Mouse (Mus musculus): ENCODE measurements around the gene Hpcal4. TPM values are rescaled to one million over a fixed set of nuclear protein-coding genes. Genes with fewer than 3 reads are reported as not detected.

Hpcal4 gene
- polyA plus RNA-seq, 1 experiment from 2014 or later, result 1.6 TPM

GRCm38 (mm10) chr4:123207337-123207736, 24.3 kb downstream of the Hpcal4 start:
- ATAC-seq (ENCODE audit: extremely low read depth, insufficient number of reproducible peaks, low FRiP score, low TSS enrichment), result no peak
- Histone ChIP-seq H3K9ac (no peak overlapping the region), H3K27me3 (replicated peaks) (peaks cover 69% of the 10 kb centered on the region), H3K4me2 (no peak overlapping the region), H3K4me3 (no peak overlapping the region), H3K27ac (replicated peaks) (no peak overlapping the region), H3K36me3 (no peaks in the 10 kb centered on the region), H3K9me3 (no peaks in the 10 kb centered on the region), H3K4me1 (peaks cover 12% of the 10 kb centered on the region)
- 67% methylated on average over 5 of the region's 5 CpGs for WGBS

GRCm38 (mm10) chr4:123210996-123211395, 28.0 kb downstream of the Hpcal4 start:
- Histone ChIP-seq H3K36me3 (no peaks in the 10 kb centered on the region), H3K27me3 (replicated peaks) (peaks cover 90% of the 10 kb centered on the region), H3K4me3 (no peak overlapping the region), H3K9me3 (no peaks in the 10 kb centered on the region), H3K9ac (no peak overlapping the region), H3K4me1 (no peaks in the 10 kb centered on the region), H3K4me2 (no peak overlapping the region), H3K27ac (replicated peaks) (no peak overlapping the region)
- ATAC-seq (ENCODE audit: extremely low read depth, insufficient number of reproducible peaks, low FRiP score, low TSS enrichment), result no peak
- WGBS, result 56% methylated on average over 8 of the region's 8 CpGs

- Histone ChIP-seq H3K4me1 (no peaks in the 10 kb centered on the region), H3K27me3 (replicated peaks) (peaks cover 88% of the 10 kb centered on the region), H3K4me3 (no peak overlapping the region), H3K9me3 (no peaks in the 10 kb centered on the region), H3K4me2 (no peak overlapping the region), H3K36me3 (no peaks in the 10 kb centered on the region), H3K27ac (replicated peaks) (no peak overlapping the region), H3K9ac (no peak overlapping the region)
- ATAC-seq (ENCODE audit: extremely low read depth, insufficient number of reproducible peaks, low FRiP score, low TSS enrichment), result no peak
- 49% methylated on average over 5 of the region's 5 CpGs for WGBS
Measured at GRCm38 (mm10) chr4:123211453-123211852, 28.4 kb downstream of the Hpcal4 start.

- Histone ChIP-seq H3K4me2 (no peak overlapping the region), H3K4me1 (no peaks in the 10 kb centered on the region), H3K4me3 (no peak overlapping the region), H3K36me3 (no peaks in the 10 kb centered on the region), H3K9me3 (no peaks in the 10 kb centered on the region), H3K9ac (no peak overlapping the region), H3K27me3 (replicated peaks) (peaks cover 83% of the 10 kb centered on the region), H3K27ac (replicated peaks) (no peak overlapping the region)
- ATAC-seq (ENCODE audit: extremely low read depth, insufficient number of reproducible peaks, low FRiP score, low TSS enrichment), result no peak
- WGBS, result 38% methylated on average over 2 of the region's 2 CpGs
Measured at GRCm38 (mm10) chr4:123212330-123212729, 29.3 kb downstream of the Hpcal4 start.

GRCm38 (mm10) chr4:123213975-123214374, 30.9 kb downstream of the Hpcal4 start:
- no peak overlapping the region for H3K4me2 ChIP-seq
- H3K27me3 ChIP-seq (replicated peaks), result peaks cover 83% of the 10 kb centered on the region
- no peak overlapping the region for H3K4me3 ChIP-seq
- WGBS, result 84% methylated on average over 9 of the region's 9 CpGs
- no peak overlapping the region for H3K27ac ChIP-seq (replicated peaks)
- H3K9me3 ChIP-seq, result no peaks in the 10 kb centered on the region
- H3K4me1 ChIP-seq, result no peaks in the 10 kb centered on the region
- no peaks in the 10 kb centered on the region for H3K36me3 ChIP-seq
- H3K9ac ChIP-seq, result no peak overlapping the region
- no peak for ATAC-seq (ENCODE audit: extremely low read depth, insufficient number of reproducible peaks, low FRiP score, low TSS enrichment)

- ATAC-seq (ENCODE audit: extremely low read depth, insufficient number of reproducible peaks, low FRiP score, low TSS enrichment), result no peak
- 73% methylated on average over 1 of the region's 1 CpGs for WGBS
- peaks cover 79% of the 10 kb centered on the region for H3K27me3 ChIP-seq (replicated peaks)
Measured at GRCm38 (mm10) chr4:123215367-123215766, 32.3 kb downstream of the Hpcal4 start.

GRCm38 (mm10) chr4:123216782-123217181, 33.8 kb downstream of the Hpcal4 start:
- H3K27me3 ChIP-seq (replicated peaks), result peaks cover 71% of the 10 kb centered on the region
- no peak for ATAC-seq (ENCODE audit: extremely low read depth, insufficient number of reproducible peaks, low FRiP score, low TSS enrichment)
- no peak overlapping the region for H3K4me2 ChIP-seq
- H3K36me3 ChIP-seq, result no peaks in the 10 kb centered on the region
- H3K27ac ChIP-seq (replicated peaks), result no peak overlapping the region
- no peaks in the 10 kb centered on the region for H3K9me3 ChIP-seq
- H3K9ac ChIP-seq, result no peak overlapping the region
- peaks cover 10% of the 10 kb centered on the region; the same call in 1 of the 2 replicates for H3K4me1 ChIP-seq
- 23% methylated on average over 1 of the region's 1 CpGs for WGBS
- H3K4me3 ChIP-seq, result no peak overlapping the region

More at GRCm38 (mm10) chr4:123215367-123215766, 32.3 kb downstream of the Hpcal4 start:
- Histone ChIP-seq H3K36me3 (no peaks in the 10 kb centered on the region), H3K27ac (replicated peaks) (no peak overlapping the region), H3K4me1 (peaks cover 5% of the 10 kb centered on the region; the same call in 1 of the 2 replicates), H3K9ac (no peak overlapping the region), H3K4me3 (no peak overlapping the region), H3K9me3 (no peaks in the 10 kb centered on the region), H3K4me2 (no peak overlapping the region)

GRCm38 (mm10) chr4:123219720-123220357, 36.8 kb downstream of the Hpcal4 start:
- Histone ChIP-seq H3K4me2 (no peak overlapping the region), H3K27me3 (replicated peaks) (peaks cover 41% of the 10 kb centered on the region), H3K36me3 (no peaks in the 10 kb centered on the region), H3K9ac (no peak overlapping the region), H3K9me3 (no peaks in the 10 kb centered on the region), H3K27ac (replicated peaks) (no peak overlapping the region), H3K4me3 (no peak overlapping the region), H3K4me1 (peaks cover 14% of the 10 kb centered on the region)
- ATAC-seq (ENCODE audit: extremely low read depth, insufficient number of reproducible peaks, low FRiP score, low TSS enrichment), result no peak
- WGBS, result 66% methylated on average over 15 of the region's 15 CpGs

GRCm38 (mm10) chr4:123220637-123221036, 37.6 kb downstream of the Hpcal4 start:
- no peak for ATAC-seq (ENCODE audit: extremely low read depth, insufficient number of reproducible peaks, low FRiP score, low TSS enrichment)
- WGBS, result 57% methylated on average over 4 of the region's 4 CpGs
- Histone ChIP-seq H3K27ac (replicated peaks) (no peak overlapping the region), H3K36me3 (no peaks in the 10 kb centered on the region), H3K9ac (no peak overlapping the region), H3K4me1 (peaks cover 20% of the 10 kb centered on the region), H3K27me3 (replicated peaks) (peaks cover 33% of the 10 kb centered on the region), H3K4me2 (no peak overlapping the region), H3K9me3 (no peaks in the 10 kb centered on the region), H3K4me3 (no peak overlapping the region)

GRCm38 (mm10) chr4:123223309-123223708, 40.3 kb downstream of the Hpcal4 start:
- Histone ChIP-seq H3K9me3 (no peaks in the 10 kb centered on the region), H3K27me3 (replicated peaks) (peaks cover 13% of the 10 kb centered on the region), H3K4me1 (peaks cover 47% of the 10 kb centered on the region), H3K27ac (replicated peaks) (no peak overlapping the region), H3K36me3 (no peaks in the 10 kb centered on the region), H3K9ac (no peak overlapping the region), H3K4me2 (no peak overlapping the region), H3K4me3 (no peak overlapping the region)
- ATAC-seq (ENCODE audit: extremely low read depth, insufficient number of reproducible peaks, low FRiP score, low TSS enrichment), result no peak
- 52% methylated on average over 3 of the region's 3 CpGs for WGBS

- H3K36me3 ChIP-seq, result no peaks in the 10 kb centered on the region
Measured at GRCm38 (mm10) chr4:123225718-123226403, 42.8 kb downstream of the Hpcal4 start.

More at GRCm38 (mm10) chr4:123225718-123226403, 42.8 kb downstream of the Hpcal4 start:
- Histone ChIP-seq H3K4me1 (peaks cover 49% of the 10 kb centered on the region), H3K4me3 (no peak overlapping the region), H3K4me2 (no peak overlapping the region), H3K27me3 (replicated peaks) (0 out of 2 replicates have a peak, but pooled peaks cover 5% of the 10 kb centered on the region), H3K9me3 (no peaks in the 10 kb centered on the region), H3K27ac (replicated peaks) (peak overlapping the region; percentile 50), H3K9ac (peak overlapping the region; percentile 52)
- no peak for ATAC-seq (ENCODE audit: extremely low read depth, insufficient number of reproducible peaks, low FRiP score, low TSS enrichment)
- 35% methylated on average over 10 of the region's 10 CpGs for WGBS
